Mouse (Mus musculus) large intestine, adult 2 months (tissue): ENCODE measurements around the gene Rbm28. TPM values are rescaled to one million over a fixed set of nuclear protein-coding genes. Genes with fewer than 3 reads are reported as not detected.

ENCODE experiments used
- DNase-seq: peaks from one replicate; pipeline ENCODE4 v3.0.0-alpha.2; 2012; ENCODE audit warnings: low read depth, low spot score
- WGBS: fragments of 180-500 bp; shearing (Covaris S2); methylation state at CpG from one replicate; pipeline ENCODE4 v1.1.7; 2018; 5-methylcytosine and 5-hydroxymethylcytosine counted together
- polyA plus RNA-seq: library from polyadenylated mRNA; depleted of rRNA; stranded (reverse); fragments of >200 nt; gene quantifications from 2 replicates; pipeline ENCODE4 v1.2.3, GENCODE M21; 2012

Gene Rbm28
- polyA plus RNA-seq, 1 experiment = 3.9 TPM

GRCm38 (mm10) chr6:29147407-29148010, 17.3 kb downstream of the Rbm28 start:
- no peak for DNase-seq
- WGBS = 77% methylated on average over 5 of the region's 5 CpGs

- 65% methylated on average over 7 of the region's 7 CpGs for WGBS
- no peak for DNase-seq
Measured at GRCm38 (mm10) chr6:29146641-29147040, 18.2 kb downstream of the Rbm28 start.

GRCm38 (mm10) chr6:29145456-29146307, 19.1 kb downstream of the Rbm28 start:
- DNase-seq = no peak
- WGBS = 81% methylated on average over 12 of the region's 12 CpGs

GRCm38 (mm10) chr6:29144971-29145370, 19.8 kb downstream of the Rbm28 start:
- no peak for DNase-seq
- 80% methylated on average over 3 of the region's 3 CpGs for WGBS

GRCm38 (mm10) chr6:29143608-29144007, 21.2 kb downstream of the Rbm28 start:
- DNase-seq = peak; percentile 13
- WGBS = 38% methylated on average over 5 of the region's 5 CpGs

GRCm38 (mm10) chr6:29137441-29137840, 27.4 kb downstream of the Rbm28 start:
- DNase-seq = no peak
- 94% methylated on average over 9 of the region's 9 CpGs for WGBS

- no peak for DNase-seq
- 91% methylated on average over 9 of the region's 9 CpGs for WGBS
Measured at GRCm38 (mm10) chr6:29133100-29133499, 31.7 kb downstream of the Rbm28 start.

GRCm38 (mm10) chr6:29126878-29127426, 37.9 kb downstream of the Rbm28 start:
- 92% methylated on average over 7 of the region's 7 CpGs for WGBS

GRCm38 (mm10) chr6:29119990-29120389, 44.8 kb downstream of the Rbm28 start:
- WGBS = 85% methylated on average over 13 of the region's 13 CpGs
- DNase-seq = no peak

More at GRCm38 (mm10) chr6:29126878-29127426, 37.9 kb downstream of the Rbm28 start:
- no peak for DNase-seq

GRCm38 (mm10) chr6:29118963-29119362, 45.8 kb downstream of the Rbm28 start:
- 62% methylated on average over 4 of the region's 4 CpGs for WGBS
- DNase-seq = no peak

- no peak for DNase-seq
Measured at GRCm38 (mm10) chr6:29118231-29118630, 46.6 kb downstream of the Rbm28 start.

GRCm38 (mm10) chr6:29117417-29118104, 47.2 kb downstream of the Rbm28 start:
- 50% methylated on average over 7 of the region's 7 CpGs for WGBS
- no peak for DNase-seq

GRCm38 (mm10) chr6:29115756-29116155, 49.0 kb downstream of the Rbm28 start:
- WGBS = 68% methylated on average over 7 of the region's 7 CpGs
- no peak for DNase-seq

GRCm38 (mm10) chr6:29111501-29111900, 53.3 kb downstream of the Rbm28 start:
- 90% methylated on average over 4 of the region's 4 CpGs for WGBS
- DNase-seq = no peak

GRCm38 (mm10) chr6:29108376-29108775, 56.4 kb downstream of the Rbm28 start:
- 52% methylated on average over 1 of the region's 1 CpGs for WGBS
- DNase-seq = no peak

GRCm38 (mm10) chr6:29101248-29101864, 63.5 kb downstream of the Rbm28 start:
- DNase-seq = no peak
- 77% methylated on average over 9 of the region's 9 CpGs for WGBS

GRCm38 (mm10) chr6:29100423-29100822, 64.4 kb downstream of the Rbm28 start:
- 39% methylated on average over 3 of the region's 3 CpGs for WGBS
- DNase-seq = no peak

GRCm38 (mm10) chr6:29099536-29100170, 65.2 kb downstream of the Rbm28 start:
- DNase-seq = no peak

GRCm38 (mm10) chr6:29092904-29093303, 71.9 kb downstream of the Rbm28 start:
- no peak for DNase-seq
- 61% methylated on average over 11 of the region's 11 CpGs for WGBS

More at GRCm38 (mm10) chr6:29099536-29100170, 65.2 kb downstream of the Rbm28 start:
- WGBS = 53% methylated on average over 14 of the region's 14 CpGs
